Mouse (Mus musculus): ENCODE results near the gene Extl1.

Extl1 gene

DNA sequence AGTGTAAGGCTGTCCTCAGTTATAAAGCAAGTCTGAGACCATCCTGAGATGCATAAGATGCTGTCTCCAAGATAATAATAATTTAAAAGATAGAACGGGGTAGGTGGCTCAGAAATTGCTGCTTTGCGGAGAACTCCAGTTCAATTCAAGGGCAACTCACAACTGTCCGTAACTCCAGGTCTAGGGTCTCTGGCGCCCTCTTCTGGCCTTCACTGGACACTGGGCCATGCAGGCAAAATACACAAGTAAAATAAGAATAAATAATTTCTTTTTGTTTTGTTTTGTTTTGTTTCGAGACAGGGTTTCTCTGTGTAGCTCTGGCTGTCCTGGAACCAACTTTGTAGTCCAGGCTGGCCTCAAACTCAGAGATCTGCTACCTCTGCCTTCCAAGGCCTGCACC, 4.7 kb upstream of the Extl1 start:
- peak; percentile 79 for DNase-seq (ENCODE audit: low read depth)

DNA sequence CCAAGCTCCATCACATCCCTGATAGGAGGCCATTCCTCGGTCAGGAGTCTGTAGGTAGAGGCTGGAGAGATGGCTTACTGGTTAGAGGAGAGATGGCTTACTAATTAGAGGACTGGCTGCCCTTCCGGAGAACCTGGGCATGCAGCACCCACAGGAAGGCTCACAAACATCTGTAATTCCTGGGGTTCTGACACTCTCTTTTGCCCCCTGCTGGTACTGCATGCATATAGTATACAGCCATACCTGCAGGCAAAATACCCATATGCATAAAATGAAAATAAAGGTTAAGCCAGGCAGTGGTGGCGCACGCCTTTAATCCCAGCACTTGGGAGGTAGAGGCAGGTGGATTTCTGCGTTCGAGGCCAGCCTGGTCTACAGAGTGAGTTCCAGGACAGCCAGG, 3.6 kb upstream of the Extl1 start:
- DNase-seq (ENCODE audit: low read depth), result no peak

DNA sequence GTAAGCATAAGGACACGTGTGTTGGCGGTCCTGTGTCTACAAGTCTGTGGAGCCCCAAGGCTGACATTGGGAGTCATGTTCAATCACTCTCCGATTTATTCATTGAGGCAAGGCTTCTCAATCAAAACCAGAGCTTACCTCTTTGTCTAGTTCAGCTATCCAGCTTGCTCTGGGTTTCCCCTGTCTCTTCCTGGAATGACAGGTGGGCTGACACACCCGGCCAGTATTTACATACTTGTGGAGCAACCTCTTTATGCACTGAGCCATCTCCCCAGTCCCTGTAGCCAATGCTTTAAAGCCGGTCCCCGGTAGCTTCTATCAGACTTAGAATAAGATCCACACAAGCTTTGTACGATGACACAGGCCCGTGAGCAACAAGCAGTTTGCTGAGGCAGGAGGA, 4.1 kb downstream of the Extl1 start:
- no peak for DNase-seq (ENCODE audit: low read depth)

DNA sequence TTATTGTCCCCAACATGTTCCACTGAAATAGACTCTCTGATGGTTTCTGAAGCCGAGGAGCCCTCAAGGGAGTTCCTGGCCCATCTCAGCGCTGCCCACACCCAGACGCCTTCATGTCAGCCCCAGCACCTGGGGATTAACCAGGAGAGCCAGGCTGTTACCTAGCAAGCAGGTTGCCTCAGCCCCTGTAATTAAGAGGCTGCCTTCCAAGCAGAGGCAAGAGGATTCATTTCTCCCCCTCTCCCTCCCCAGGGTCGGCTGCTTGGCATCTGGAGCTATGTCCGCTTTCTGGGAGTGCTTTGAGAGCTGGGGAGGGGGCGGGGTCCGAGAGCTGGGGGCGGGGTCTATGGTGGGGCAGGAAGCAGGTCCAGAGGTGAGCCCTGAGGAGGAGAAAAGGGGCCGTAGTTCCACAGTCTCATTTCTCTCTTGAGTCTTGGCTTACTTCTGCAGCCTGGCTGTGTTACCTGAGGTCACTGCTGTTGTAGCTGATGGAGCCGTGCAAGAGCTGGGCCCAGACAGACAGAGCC, 5.5 kb downstream of the Extl1 start:
- no peak for DNase-seq (ENCODE audit: low read depth)

DNA sequence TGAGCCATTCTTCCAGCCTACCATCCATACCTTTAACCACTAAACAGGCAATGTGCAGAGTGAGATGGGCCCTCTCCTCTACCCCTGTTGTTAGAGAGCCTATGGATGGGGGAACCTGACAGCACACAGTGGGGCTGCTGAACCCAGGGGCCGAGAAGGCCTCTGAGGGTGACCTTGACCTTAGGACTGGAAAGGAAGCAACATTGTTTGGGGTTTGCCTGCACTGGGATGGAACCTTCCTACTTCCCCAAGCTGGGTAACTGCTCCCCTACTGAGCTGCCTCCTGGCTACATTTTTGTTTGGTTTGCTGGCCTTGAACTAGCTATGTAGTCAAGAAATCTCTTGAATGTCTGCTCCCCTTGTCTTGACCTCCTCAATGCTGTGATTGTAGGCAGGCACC, 9.3 kb downstream of the Extl1 start:
- no peak for DNase-seq (ENCODE audit: low read depth)

DNA sequence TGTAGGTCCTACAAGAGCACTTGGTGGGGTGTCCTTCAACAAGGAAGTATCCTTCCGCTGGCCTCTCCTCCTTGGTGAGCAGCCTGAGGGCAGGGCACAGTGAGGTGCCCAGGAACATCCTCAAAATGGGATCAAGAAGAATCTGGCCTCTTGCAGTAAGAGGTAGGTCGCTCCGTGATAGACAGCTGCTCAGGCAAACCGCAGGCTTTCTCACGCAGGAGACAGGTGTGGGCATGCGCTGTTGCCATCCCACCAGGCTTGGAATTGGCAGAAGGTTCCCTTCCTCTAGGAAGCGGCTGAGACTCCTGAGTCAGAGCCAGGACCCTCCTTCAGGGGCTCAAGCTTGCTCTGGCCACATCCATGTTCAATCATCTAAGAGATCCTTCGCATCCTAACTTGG, 10.4 kb downstream of the Extl1 start:
- no peak for DNase-seq (ENCODE audit: low read depth)

DNA sequence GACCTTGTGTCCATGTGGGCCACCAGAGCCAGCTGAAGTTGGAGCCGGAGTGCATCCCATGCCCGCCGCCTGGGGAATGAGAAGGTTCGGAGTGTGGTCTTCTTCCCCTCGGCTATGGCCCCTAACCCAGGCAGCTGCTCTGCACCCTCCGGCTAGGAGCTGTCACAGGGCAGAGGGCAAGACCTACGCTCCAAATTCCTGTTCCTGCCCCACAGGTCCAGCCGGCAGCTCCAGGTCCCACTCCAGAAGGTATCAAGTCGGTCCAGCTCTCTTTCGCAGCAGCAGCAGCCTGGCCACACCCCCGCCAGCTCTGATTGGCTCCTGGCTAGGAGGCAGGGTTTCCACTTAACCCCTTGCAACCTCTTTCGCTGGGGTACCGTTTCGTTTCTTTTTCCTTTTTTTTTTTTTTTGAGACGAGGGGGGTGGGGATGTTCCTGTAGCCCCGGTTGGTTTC, 11.3 kb downstream of the Extl1 start:
- peak; percentile 66 for DNase-seq (ENCODE audit: low read depth)

DNA sequence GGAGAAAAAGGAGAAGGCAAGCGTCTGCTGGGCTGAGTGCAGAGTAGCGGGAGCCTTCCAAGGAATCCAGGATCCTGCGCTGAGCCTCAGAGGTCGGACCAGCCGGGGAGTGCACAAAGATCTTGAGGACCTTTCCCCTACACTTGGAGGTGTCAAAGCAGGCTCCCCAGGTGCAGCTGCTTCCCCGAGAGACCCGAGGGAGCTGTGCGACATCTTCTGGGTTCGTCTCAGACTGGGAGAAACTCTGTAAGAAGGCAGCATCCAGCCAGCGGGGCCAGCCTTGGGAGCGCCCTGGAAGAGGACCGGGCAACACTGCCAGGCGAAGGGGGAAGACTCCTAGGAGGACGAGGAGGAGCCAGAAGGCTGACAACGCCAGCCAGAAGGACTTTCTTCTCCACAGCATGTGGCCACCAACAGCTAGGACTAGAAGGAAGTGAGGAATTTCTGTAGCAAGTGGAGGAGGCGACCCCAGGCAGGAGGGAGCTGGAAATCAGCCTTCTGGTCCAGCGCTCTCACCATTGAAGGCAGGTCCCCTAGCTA, 12.3 kb downstream of the Extl1 start:
- no peak for DNase-seq (ENCODE audit: low read depth)

DNA sequence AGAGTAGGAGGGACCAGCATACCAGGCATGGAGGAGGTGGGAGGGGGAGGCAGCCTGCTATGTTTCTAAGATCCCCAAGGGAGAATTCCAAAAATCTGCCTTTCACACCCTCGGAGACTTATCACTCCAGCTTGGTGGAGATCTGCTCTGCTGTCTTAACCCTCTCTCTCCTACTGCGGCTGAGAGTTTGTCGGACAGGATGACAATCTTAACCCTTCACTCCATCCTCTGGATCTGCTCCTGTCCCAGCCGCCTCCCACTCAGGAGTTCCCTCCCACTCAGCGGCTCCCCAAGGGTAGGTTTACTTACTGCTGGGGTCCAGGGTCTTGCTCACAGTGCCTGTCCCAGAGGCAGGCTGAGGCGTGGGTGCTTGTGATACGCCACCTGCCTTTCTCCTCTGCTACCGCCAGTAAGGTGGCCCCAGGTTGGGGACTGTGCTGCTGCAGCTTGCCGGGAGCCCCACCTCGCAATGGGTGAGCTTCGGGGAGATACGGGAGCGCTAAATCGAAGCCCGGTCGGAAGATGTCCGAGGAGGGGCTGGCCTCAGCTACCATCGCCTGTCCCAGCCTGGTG, 12.9 kb downstream of the Extl1 start:
- no peak for DNase-seq (ENCODE audit: low read depth)

DNA sequence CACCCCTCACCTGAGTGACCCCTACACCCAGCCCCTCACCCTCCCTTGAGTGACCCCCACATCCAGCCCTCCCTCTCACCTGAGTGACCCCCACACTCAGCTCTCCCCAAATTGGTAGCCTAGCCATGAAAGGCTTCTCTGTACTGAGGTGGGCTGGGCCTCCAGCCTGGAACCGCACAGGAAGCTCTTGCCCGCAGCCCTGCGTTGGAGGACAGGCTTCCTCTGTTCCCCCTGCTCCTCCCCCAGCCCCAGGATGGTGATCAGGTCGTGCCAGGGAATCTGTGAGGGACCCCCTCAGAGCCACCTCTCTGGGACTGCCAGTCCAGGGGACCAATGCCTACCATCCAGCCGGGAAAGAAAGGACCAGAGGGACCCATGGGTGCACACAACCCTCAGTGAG, 18.4 kb downstream of the Extl1 start:
- no peak for DNase-seq (ENCODE audit: low read depth)

DNA sequence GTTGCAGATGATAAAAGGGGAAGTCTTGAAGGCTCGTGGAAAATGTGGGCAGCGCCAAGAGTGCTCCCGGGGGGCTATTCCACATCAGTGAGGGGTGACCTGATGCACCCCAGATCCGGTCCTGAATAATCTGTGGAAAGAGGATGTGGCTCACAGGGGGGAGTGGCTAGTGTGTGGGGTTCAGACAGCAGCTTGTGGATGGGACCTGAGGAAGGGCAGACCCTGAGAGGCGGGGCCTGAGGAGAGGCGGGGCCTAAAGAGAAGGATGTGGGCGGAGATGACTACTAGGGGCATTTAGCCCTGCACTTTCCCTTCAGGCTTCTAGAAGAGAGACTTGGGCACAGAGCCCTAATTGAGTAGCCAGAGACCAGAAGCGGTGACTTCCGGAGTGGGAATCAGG, 21.1 kb downstream of the Extl1 start:
- no peak for DNase-seq (ENCODE audit: low read depth)

DNA sequence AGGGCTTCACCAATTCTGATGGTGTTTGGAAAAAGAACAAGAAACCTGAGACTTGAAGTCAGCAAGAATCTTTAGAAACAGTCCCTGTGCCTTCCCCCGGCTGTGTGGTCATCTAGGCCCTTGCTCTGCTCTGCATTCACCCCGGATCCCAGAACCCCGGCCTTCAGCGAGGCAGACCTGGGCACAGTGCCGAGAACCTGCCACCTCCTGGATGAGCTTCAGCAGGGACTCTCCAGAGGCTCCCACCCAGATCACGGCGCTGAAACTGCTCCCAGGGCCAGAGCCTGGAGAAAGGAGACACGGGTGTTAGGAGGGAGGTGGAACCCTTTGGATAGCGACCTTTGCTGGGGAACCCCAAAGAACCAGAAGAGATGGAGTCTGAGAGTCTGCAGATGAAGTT, 21.5 kb downstream of the Extl1 start:
- DNase-seq (ENCODE audit: low read depth), result no peak

DNA sequence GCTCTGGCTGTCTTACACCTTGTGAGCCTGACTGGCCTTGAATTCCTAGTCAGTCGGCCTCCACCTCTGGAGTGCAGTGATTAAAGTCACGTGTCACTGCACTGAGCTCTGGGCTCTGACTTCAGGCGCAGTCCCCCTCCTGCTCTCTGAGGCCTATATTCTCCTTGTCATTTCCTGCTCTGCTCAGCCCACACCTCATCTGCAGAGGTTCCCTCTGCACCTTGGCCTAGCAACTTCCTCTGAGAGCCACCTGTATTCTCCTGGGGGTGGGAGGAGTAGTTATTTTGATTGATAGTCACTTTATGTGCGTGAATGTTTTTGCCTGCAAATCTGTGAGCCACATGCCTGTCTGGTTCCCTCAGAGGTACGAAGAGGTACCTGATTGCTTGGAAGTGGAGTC, 22.4 kb downstream of the Extl1 start:
- DNase-seq (ENCODE audit: low read depth), result no peak

DNA sequence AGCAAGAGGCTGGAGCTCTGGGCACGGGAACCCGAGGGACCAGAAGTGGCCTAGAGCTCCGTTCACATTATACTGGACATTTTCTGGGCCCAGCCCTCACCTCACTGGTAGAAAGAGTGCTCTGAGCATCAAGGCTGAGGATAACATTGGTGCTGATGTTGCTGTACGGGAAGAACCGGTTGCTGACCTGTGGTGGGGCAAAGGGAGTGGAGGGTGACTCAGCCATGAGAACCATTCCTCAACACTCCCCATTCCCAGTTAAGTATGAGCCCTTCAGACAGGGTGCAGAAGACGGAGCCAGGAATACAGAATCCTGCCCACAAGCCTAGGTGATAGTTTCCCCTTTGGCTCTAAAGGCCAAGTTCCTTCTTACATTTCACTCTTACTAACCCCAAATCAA, 24.0 kb downstream of the Extl1 start:
- DNase-seq (ENCODE audit: low read depth), result no peak

DNA sequence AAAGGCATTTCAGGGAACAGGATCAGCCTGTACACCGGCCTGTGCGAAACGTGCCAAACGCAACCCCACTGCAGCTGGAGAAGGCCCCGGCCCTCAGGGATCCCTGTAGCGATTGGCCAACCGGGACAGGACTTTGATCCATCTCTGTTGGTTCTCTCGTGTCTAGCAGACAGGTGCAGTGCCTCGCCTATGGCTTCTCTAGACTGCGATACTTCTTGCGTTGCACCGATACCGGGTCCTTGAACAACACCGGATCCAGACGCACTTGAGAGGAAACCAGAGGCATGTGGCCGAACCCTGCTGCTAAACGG, 26.2 kb downstream of the Extl1 start:
- no peak for DNase-seq (ENCODE audit: low read depth)

DNA sequence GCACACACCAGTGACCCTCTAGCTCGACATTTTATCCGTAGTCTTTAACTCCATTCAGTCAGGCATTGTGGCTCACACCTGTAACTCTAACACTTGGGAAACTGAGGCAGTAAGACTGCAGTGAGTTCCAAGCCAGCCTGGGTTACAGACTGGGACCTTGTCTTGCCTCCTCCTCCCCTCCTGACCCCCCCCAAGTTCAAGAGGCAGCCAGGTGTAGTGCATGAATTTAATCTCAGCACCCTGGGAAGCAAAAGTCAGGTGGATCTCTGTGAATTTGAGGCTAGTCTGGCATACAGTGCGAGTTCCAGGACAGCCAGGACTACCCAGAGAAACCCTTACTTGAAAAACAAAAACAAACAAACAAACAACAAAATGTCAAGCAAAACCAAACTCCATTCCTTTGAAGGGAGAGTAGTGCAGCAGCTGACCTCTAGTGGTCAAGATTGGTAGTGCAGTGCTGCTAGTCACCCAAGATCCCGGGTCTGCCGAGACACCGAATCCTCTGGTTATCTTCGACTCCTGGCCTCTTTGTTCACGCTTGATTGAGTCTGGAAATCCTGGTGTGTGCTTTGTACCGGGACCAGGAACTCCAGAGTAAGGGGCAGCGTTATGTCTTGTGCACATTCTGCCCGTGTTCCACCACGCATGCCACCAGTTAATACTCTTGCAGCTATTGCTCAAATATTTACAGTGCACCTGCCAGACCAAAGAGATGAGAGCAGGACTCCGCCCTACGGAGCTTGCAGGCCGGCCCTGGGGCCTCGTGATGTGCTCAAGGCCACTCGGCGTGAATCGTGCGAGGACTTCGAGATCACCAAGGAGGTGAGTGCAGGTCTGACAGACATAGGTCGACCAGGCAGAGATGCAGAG, 26.8 kb downstream of the Extl1 start:
- DNase-seq (ENCODE audit: low read depth), result peak; percentile 73

DNA sequence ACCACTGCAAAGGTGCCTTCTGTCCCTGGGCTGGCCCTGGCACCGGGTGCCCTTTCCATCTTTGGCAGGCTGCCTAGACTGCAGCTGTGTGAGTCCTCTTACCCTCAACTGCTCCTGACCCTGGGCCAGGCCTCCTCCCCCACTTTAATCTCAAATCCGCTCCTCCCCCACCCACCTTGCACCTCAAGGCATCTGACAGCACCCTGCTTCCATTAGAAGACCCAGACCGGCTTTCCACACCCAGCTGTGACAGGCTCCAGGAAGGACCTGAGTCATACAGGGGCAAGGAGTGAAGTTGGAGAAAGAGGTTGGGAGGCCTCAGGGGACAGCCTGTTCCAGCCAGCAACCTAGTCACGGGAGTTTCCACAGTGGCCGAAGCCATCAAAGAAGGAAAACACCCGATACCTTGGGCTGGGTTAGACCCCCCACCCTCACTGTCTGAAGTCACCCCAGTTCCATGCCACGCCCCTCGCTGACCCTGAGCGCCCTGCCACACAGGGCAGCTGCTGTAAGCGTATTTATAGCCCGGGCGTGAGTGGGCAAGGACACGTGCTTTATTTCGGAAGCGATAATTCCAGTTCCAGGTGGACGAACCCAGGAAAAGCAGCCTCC, 27.7 kb downstream of the Extl1 start:
- DNase-seq (ENCODE audit: low read depth), result peak; percentile 21

DNA sequence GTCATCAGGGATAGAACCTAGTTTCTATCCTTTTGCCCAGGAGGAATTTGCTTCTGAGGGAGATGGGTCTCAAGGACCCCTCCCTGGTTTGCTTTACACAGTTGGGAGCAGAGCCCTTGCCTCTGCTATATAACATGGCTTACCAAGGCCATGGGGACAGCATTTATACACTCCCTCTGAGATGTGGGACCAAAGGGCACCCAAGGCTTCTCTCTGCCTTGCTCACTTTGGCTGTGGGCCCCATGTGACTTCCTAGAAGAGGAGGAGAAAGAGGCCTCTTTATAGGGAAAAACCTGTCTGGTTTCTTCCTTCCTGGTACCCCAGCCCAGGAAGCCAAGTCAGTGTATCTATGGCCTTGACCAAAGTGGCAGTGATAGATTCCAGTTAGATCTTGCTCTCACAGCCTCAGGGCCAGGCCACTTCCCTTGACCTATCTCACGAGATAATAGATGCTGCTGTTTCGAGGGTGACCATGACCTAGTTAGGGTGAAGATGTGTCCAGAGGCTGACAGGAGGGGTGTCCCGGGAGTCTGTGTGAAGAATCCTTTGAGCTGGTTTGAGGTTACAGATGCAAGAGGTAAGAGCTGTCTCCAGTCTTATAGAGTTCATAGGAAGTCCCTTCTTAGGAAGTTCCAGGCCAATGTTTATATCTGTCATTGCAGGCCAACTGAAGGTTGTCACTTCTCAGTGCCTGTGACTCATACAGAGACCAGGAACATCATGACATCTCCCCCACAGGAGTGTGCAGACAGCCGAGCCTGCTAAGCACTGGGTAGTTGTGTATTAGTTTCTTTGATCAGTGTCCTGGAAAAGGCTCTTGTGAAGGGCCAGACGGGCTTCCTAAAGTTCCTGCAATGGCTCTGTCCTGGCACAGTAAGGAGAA, 29.9 kb downstream of the Extl1 start:
- no peak for DNase-seq (ENCODE audit: low read depth)

DNA sequence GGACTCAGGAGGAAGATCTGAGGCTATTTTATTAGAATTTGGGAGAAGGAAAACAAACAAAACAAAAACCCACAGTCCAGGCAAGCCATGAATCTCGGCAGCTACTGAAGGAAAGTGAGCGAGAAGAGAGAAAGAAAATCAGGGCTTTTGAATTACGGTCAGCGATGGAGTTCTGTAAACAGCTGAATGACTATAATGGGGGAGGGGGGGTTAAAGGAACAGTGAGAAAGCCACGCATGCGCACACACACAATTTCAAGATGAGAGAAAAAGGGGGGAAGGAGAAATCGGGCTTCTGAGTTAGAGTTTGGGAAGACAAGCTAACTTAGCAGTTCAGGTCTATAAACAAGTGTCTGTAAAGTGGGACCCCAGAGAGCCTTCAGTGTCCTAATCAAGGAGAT, 30.7 kb downstream of the Extl1 start:
- no peak for DNase-seq (ENCODE audit: low read depth)

DNA sequence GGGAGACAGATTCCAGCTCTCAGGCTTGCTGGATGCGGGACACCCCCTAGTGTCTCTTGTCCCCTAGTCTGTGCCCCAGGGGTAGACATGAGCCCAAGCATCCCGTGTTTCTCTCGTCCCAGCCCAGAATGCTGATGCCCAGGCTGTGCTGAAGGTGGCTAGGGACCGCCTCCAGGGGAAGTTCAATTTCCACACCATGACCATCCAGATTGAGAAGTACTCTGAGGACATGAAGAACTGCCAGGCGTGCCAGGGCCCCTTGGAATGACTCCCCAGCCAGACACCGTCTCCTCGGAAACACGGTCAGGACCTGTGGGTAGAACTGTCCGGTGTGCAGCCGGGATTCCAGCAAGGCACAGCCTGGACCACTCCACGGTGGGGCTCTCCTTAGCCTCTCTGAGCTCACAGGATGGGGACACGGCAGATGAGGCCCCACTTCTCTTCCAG, 31.4 kb downstream of the Extl1 start:
- no peak for DNase-seq (ENCODE audit: low read depth)

DNA sequence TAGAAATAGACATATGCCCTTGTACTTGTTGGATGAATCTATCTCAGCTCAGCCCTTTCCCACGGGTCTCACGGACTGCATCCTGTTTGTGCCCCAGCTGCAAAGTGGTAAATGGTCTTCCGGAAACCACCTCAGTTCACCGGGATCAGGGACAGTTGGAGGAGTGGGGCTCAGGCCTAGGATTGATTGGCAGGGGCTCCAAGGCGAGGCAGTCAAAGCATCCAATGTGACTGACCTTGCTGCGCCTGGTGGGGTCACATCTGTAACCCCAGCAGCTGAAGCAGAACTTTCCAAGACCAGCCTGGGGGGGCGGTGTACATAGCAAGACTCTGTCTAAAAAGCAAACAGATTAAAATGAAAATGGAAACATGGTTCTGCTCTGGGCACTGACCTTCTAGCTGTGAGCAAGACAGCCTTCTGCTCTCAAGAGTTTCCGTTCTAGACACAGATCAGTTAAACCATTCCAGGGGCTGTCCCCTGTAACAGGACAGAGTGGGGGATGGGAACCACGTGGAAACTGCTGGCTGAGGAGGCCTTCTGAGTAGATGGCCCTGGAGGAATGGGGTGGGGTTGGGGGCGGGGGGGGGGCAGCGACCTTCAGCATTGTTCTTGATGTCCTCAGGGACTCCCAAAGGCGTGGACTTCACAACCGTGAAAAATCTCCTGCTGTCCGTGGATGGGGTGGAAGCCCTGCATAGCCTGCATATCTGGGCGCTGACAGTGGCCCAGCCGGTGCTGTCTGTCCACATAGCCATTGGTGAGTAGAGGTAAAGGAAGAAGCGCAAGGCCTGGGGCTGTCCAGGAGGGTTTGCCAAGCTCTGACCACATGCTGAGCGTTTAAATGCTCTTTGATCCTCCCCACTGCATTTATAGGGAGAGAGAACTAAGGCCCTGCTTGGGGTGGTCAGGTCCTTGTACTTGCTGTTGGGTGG, 32.1 kb downstream of the Extl1 start:
- peak; percentile 9 for DNase-seq (ENCODE audit: low read depth)
